Mouse (Mus musculus): ENCODE results near the gene Ksr1.

Ksr1 gene

GRCm38 (mm10) chr11:79063616-79064015, 82.6 kb downstream of the Ksr1 start:
- DNase-seq, result no peak

DNA sequence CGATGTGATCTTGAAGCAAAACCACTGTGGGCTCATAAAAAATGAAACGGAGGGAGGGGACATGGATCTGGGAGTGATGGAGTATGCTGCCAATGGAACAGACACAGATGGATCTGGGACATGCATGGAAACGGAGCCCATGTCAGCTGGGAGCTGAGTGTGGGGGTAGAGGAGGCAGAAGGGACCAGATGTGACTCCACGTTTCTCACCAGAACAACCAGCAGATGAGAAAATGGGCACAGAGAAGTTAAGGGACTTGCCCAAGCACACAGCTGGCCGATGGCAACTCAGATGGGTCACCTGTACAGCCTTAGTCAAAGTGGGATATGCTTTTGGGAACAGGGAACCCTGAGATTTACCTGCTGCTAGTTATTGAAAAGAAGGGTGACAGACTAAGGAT, 83.3 kb downstream of the Ksr1 start:
- DNase-seq, result no peak

DNA sequence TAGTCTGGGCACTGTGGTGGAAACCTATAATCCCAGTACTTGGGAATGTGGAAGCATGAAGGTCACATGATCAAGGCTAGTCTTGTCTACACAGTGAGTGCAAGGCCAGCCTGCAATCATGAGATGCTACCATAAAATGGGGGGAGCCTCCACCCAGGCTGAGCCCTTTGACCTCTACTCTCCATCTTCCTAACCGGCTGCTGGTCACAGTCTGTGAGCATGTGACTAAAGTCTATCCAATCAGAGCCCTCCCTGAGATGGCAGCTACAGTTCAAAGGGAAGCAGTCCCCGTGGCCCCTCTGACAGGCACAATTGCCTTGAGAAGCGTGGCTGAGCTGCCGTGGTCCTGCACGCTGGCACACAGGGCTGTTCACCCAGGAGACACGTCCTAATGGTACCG, 84.4 kb downstream of the Ksr1 start:
- no peak for DNase-seq

DNA sequence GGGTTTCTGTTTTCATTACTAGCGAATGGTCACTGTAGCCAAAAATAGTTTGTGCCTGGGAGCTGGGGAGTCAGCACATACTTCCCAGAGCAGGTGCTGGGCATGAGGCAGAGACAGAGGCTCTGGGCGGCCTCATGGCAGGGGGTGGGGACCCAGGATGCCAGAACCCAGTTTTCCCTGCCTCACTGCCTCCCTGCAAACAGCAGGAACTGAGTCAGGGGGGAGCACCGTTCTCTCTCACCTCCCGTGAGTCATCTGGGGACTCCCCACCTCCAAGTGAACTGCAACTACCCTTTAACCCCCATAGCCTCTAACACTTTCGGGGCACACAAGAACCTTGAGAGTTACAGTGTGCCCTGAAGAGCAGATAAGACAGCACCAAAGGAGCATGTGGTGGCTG, 86.4 kb downstream of the Ksr1 start:
- DNase-seq, result no peak

DNA sequence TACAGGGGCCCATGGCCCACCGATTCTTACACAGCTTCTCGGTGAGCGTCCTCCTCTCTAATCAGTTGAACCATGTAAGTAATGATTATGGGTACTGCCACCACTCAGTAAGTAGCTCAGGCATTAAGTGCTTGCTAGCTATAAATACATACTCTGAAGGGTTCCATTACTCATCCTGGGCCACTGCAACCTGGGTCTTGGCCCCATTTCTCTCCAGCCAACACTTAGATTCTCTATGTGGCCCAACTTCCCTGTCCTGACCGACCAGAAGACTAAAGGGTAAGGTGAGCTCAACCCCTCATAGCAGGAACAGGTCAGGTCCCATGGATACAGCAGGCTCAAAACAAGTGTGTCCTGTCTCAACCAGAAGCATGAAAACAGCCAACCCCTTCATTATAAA, 87.1 kb downstream of the Ksr1 start:
- DNase-seq, result no peak

GRCm38 (mm10) chr11:79058610-79059009, 87.6 kb downstream of the Ksr1 start:
- no peak for DNase-seq

DNA sequence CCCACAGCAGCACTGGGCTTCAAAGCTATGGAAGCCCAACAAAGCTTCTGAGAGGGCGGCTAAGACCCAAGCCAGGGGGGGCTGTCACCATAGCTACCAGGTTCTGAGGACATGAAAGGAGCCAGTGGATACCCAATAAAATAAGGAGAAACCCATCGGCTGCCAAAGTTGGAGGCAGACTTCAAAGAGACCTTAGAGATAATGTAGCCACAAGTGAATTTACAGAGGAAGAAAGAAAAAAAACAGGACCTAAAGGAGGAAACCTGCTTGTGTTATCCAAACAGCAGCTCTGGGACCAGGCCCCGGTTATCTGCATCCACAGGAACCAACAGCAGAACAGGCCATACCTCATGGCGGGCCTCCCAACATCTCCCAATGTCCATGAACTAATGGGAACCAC, 88.4 kb downstream of the Ksr1 start:
- DNase-seq, result no peak

- DNase-seq, result no peak
Measured at GRCm38 (mm10) chr11:79056891-79057290, 89.3 kb downstream of the Ksr1 start.

GRCm38 (mm10) chr11:79056027-79056426, 90.2 kb downstream of the Ksr1 start:
- DNase-seq, result no peak

- DNase-seq, result no peak
Measured at GRCm38 (mm10) chr11:79055161-79055560, 91.0 kb downstream of the Ksr1 start.

DNA sequence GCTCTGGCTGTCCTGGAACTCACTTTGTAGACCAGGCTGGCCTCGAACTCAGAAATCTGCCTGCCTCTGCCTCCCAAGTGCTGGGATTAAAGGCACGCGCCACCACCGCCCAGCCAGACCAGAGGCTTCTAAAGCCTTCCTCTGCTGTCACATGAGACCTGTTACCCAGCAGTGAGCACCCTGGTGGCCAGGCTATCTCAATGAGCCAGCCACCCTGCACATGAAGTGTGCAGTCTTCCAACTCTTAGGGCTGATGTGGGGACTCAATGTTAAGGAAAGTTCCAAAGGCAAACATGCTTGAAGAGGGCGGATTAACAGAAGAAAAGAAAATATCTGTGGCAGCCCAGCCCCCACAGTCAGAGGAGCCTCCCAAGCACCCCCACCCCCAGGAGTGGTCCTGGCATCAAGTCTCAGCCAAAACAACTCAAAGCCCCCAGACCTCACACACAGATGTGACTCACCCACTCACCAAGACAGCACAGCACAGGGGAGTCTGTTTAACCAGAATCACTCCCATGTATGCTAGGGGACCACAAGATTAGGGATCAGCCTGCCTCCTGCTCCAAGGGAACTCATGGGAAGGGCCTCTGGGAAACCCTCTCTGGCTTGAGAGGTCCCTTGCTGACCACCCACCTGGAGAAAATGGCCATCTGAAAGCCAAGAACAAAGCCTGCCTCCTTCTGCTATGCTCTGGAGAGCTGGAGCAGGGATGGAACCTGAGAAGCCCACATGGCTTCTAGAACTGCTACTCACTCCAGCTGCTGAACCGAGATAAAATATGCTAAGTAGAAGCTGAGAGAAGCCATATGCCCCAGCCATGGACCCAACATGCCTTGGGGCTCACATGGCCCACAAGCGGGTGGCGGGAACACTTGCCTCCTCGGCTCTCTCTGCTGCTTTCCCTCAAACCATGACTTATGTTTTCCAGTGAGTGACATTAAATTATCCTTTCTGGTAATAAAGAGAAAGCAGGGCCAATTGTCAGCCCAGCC, 91.8 kb downstream of the Ksr1 start:
- DNase-seq, result peak; percentile 52

- DNase-seq, result no peak
Measured at GRCm38 (mm10) chr11:79053437-79053836, 92.8 kb downstream of the Ksr1 start.

- DNase-seq, result no peak
Measured at GRCm38 (mm10) chr11:79052769-79053168, 93.4 kb downstream of the Ksr1 start.

GRCm38 (mm10) chr11:79051522-79051921, 94.7 kb downstream of the Ksr1 start:
- DNase-seq, result no peak

DNA sequence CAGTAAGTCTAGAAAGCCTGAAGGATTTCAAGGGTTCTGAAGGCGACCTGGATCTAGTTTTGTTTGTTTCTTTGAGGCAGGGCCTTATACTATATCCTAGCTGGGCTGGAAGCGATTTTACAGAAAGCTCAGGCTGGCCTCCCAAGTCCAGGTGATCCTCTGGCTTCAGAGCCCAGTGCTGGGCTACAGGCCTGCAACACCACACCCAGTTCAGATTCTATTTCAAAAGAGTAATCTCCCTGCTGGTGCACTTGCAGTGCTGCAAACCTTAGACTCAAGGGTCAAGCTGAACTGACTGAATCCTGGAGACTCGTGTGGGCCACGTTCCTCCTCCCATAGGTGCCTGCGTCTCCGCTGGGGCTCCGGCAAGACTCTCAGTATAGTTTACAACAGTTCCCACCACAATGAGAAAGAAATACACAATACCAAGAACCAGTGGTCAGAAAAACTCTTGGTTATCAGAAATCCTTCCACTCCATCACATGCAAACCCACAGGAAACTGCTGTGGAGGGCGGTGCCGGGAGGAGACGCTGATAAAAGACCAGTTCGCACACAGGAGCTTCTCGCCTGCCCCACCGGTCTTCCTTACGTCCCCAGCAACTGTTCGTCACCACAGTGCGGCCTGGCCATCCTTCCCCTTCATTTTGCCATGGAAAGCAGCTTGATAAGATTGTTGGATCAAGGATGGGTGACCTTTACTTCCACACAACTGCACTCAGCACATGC, 95.3 kb downstream of the Ksr1 start:
- DNase-seq, result no peak

DNA sequence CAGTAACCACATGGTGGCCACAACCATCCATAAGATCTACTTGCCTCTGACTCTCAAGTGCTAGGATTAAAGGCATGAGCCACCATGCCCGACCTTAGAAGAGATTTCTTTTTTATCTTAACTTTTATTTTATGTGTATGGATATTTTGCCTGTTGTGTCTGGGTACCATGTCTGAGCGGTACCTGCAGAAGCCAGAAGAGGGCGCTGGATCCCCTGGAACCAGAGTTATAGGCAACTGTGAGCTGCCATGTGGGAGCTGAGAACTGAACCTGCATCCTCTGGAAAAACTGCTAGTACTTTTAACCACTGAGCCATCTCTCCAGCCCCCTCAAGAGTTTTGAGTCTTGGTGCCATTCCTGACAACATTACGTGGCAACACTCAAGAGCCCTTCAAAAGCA, 97.3 kb downstream of the Ksr1 start:
- DNase-seq, result no peak

DNA sequence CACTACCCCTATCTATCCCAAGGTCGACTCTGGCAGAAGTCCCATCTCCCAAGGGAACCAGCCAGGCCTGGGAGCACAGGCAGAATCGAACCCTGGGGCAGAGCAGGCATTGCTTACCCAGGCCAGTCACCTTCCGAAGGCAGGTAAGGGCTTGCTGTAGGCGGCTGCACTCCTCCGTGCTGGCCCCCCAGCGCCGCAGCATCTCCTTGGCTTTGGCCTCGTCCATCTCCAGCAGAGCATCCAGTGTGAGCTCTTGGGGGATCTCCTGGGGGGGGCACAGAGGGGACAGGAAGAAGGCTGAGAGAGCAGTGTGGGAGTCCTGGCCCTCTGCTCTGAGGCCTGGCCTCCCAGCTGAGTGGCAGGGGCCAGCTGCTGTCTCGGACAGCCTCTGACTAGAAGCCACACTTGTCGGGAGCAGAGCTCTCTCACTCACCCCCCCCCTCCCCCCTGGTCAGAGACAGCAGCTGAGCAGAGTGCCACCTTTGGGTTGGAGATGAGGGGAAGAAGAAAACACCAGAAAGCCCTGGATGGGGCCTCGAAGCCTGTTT, 99.0 kb downstream of the Ksr1 start:
- DNase-seq, result no peak

- DNase-seq, result no peak
Measured at GRCm38 (mm10) chr11:79046561-79047155, 99.5 kb downstream of the Ksr1 start.

DNA sequence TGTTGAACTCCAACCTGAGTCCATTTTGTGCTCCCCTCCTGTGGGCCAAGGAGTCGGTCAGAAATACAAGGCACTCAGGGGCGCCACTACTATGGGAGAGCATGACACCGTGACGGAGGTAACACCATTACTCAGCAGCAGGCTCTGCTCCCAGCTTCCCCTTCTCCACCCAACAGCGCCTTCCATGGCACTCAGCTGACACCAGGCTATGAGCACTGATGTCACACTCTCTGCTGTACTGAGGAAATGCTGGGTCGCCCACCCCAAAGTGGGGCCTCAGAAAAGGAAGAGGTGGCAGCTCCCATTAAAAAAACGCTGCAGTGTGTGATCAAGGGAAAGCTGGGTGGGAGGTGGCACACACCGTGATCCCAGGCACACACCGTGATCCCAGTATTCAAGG, 101.0 kb downstream of the Ksr1 start:
- DNase-seq, result no peak

- no peak for DNase-seq
Measured at GRCm38 (mm10) chr11:79044798-79045197, 101.4 kb downstream of the Ksr1 start.

- no peak for DNase-seq
Measured at GRCm38 (mm10) chr11:79041908-79042430, 104.2 kb downstream of the Ksr1 start.

DNA sequence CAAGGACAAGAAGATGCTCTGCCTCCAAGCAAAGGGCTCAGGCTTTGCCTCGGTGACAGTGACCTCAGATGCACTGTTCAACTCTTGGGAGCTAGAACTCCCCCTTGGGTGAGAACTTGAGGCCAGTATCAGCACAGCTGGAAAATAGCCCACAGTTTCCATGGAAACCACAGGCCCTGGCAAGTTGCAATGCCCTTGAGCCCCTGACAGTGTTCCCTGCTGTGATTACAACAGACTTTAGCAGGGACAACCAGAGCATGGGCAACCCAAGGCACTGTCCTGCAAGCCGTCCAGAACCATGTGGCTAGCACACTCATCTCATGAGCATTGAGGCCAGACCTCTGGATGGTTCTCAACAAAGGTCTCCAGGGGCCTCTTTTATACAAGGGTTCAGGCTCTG, 106.7 kb downstream of the Ksr1 start:
- DNase-seq, result no peak

DNA sequence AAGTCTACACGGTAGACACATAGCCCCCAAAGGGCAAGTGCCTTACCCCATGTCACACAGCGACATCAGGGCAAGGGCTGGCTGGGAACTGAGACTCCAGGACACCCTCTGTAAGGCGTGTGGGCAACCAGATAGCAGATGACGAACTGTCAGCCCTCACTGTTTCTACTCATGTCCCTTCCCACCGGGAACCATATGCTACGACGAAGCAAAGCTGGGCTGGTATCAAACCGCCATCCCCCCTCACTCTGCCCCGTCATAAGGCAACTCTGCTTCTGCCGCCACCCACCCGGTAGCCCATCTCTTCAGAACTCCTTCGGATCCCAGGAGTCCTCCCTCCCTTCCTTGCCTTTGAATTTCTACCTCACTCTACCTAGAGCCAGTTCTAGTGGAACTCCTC, 108.7 kb downstream of the Ksr1 start:
- no peak for DNase-seq

All from embryo, embryonic 11 days (tissue).